Mouse (Mus musculus): ENCODE measurements around the gene Epb41l2.

Gene Epb41l2

DNA sequence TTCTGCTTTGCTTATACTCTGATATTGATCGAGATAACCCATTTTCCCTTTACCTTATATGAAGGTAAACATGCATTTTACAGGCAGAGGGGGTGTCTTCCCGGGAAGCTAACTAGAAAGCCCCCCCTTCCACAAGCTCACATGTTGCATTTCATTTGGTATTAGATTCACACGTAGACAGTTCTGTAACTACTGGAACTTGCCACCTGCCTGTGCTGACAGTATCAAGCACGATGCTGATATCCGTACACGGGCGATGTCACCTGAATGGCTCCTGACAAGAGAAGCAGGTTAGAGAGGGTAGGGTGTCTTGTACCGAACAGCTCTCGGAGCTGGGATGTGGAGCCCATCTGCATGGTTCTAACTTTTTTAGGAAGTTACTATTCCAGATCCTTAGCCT is 41.0 kb downstream of the Epb41l2 start:
- DNase-seq, result no peak

DNA sequence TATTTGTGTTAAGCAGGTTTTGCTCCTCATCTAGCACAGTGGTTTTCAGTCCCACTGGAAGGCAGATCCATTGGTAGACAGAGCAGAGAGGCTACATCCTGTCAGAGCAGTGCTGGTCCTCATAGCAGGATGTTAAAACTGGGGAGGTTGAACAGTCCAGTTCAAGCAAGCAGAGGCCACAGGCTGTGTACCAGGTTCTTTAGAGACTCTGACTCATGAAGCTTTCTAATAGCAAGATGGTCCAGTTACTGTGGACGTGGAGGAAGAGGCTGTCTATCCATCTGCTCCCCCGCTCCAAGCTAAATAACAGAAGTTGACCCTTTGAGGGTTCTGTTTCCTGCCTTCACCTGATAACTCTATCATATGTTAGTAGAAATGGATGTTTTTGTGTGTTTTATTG is 41.8 kb downstream of the Epb41l2 start:
- DNase-seq, result no peak

DNA sequence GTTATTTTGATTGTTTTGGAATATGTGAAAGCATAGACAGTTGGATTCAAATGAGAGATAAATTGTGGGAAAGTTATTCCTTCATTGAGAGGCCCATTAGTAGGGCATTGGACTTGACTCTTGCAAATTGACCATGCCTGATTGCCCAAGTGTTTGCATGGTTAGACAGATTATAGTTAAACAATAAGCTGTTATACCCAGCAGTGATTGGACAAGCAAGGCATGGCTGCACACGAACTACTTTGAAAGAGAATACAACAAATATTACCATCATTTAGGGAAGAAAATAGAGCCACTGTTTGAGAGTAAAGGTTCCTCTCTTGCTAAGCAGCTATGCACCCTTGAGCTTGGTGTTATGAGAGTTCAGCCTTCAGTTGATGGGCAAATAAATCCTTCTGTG is 43.3 kb downstream of the Epb41l2 start:
- DNase-seq, result no peak

- no peak for DNase-seq
Measured at GRCm38 (mm10) chr10:25403813-25404701, 44.5 kb downstream of the Epb41l2 start.

GRCm38 (mm10) chr10:25404702-25405098 is 45.1 kb downstream of the Epb41l2 start:
- no peak for DNase-seq

GRCm38 (mm10) chr10:25405551-25405950 is 46.0 kb downstream of the Epb41l2 start:
- no peak for DNase-seq

GRCm38 (mm10) chr10:25406695-25407094 is 47.1 kb downstream of the Epb41l2 start:
- DNase-seq, result no peak

GRCm38 (mm10) chr10:25408136-25408650 is 48.6 kb downstream of the Epb41l2 start:
- DNase-seq, result no peak

- no peak for DNase-seq
Measured at GRCm38 (mm10) chr10:25411836-25412373, 52.3 kb downstream of the Epb41l2 start.

GRCm38 (mm10) chr10:25415188-25415717 is 55.7 kb downstream of the Epb41l2 start:
- no peak for DNase-seq

GRCm38 (mm10) chr10:25416696-25417095 is 57.1 kb downstream of the Epb41l2 start:
- no peak for DNase-seq

DNA sequence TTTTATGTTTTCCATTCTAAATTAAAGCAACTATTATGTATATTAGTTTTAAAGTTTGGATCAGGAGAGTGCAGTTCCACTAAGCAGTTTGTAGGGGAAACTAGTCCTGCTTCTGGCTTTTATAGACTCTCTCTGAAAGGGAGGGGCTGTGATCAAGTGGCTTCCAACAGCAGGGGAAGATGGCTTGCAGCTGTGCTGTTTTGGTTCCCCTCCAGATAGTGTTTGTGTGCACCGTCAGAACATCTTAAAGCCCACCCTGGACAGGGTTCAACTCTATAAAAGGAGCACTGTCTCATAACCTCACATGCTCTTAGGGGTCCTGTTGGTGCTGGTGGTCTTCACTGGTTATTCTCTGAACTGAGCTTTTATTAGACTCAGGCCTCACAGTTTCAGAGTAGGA is 66.5 kb downstream of the Epb41l2 start:
- no peak for DNase-seq

DNA sequence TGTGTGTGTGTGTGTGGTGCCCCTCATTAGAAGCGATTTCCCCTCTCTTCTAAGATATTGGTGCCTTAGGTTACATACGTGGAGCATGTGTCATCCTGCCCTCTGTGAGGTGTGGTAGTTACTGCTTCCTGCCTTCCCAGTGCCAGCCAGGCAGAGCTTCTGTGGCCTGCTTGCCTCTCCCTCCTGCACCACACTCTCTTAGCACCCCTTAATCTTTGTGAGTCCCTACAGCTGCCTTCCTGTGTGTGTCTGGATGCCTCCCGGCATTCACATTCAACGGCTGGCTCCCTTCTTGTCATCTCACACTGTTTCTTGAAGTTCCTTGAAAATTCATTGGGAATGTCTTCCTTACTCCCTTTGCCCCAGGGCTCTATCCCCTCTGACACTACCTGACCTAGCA is 67.2 kb downstream of the Epb41l2 start:
- DNase-seq, result no peak

GRCm38 (mm10) chr10:25427523-25427922 is 67.9 kb downstream of the Epb41l2 start:
- DNase-seq, result no peak

- no peak for DNase-seq
Measured at GRCm38 (mm10) chr10:25428658-25429057, 69.1 kb downstream of the Epb41l2 start.

DNA sequence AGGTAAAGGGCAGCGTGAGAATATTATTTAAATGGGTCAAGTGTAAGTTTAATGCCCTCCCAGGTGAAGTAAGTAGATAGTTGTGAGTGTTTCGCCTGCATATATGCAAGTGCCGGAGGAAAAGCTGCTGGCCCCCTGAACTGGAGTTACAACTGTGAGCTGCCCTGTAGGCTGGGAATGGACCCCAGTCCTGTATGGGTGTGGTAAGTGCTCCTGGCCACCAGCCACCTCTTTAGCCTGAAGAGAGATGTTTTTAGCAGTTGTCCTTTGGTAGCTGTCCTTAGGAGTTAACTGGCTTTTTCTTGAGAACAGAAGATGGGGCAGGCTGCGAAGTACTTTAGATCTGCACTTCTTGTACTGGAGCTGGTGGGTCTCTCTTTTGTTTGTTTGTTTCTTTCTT is 69.7 kb downstream of the Epb41l2 start:
- DNase-seq, result no peak

DNA sequence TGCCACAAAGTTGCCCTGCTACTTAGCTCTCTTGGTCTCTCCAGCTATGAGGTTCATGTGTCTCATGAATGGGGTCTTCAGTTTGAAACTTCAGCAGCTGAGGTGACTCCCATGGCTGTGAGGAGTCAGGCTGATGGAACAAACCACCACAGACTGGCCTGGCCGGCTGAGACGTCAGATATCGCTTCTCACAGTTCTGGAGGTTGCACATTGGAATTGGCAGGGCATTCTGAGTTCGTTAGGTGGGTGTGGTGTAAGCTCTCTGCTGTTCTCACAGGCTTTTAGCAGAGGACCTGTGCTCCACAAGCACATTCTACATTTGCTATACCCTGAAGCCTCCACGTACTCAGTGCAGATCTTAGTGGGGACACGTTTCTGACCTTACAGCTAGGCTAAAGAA is 71.3 kb downstream of the Epb41l2 start:
- no peak for DNase-seq

GRCm38 (mm10) chr10:25432351-25432750 is 72.8 kb downstream of the Epb41l2 start:
- no peak for DNase-seq

DNA sequence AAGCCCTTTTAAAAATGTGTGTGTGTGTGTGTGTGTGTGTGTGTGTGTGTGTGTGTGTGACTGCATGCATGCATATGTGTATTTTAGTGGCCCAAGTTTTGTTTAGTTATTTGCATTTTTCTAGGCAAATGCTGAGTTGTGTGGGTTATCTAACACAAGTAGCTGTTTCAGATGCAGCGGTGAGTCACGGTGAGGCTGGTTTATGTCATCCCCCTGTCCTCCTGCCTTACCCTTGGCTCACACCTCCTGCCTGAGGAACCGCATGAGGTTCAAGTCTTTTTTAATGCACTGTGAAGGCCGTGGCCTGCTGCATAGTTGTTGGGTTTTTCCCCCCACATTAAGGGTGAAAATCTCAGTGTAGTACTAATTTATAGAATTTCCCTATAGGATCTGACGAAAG is 73.3 kb downstream of the Epb41l2 start:
- no peak for DNase-seq

- no peak for DNase-seq
Measured at GRCm38 (mm10) chr10:25433524-25433923, 73.9 kb downstream of the Epb41l2 start.

GRCm38 (mm10) chr10:25434358-25435044 is 74.9 kb downstream of the Epb41l2 start:
- DNase-seq, result no peak

- no peak for DNase-seq
Measured at GRCm38 (mm10) chr10:25436703-25437401, 77.3 kb downstream of the Epb41l2 start.
